Mouse (Mus musculus) bone marrow, adult 2 months (tissue): Measurements from ENCODE around the gene Gm11733.

Experiments
- CTCF ChIP-seq: fragments of 200-500 bp; IDR thresholded peaks from 2 replicates; pipeline ENCODE4 v1.5.1; 2011; ENCODE audit warnings: low read length, control low read depth; ENCODE audit not compliant: control insufficient read depth, insufficient read depth
- POLR2A ChIP-seq: fragments of 200-500 bp; IDR thresholded peaks from 2 replicates; pipeline ENCODE4 v1.6.1; 2011; ENCODE audit warnings: low read depth, mild to moderate bottlenecking, control low read depth, low read length, borderline replicate concordance; ENCODE audit not compliant: control insufficient read depth

- no peak for TF ChIP-seq CTCF
- no peak for TF ChIP-seq POLR2A
These were observed 12.4 kb upstream of the Gm11733 start for GRCm38 (mm10) chr11:117471625-117472283.
